Mouse (Mus musculus): Measurements from ENCODE around the gene Mtrf1.
"Not testable (repeated sequence)": the region's sequence is repeated elsewhere in the genome, so short reads cannot be mapped to it uniquely, and the experiment has no call there.

The Mtrf1 gene

GRCm38 (mm10) chr14:79445055-79445620, 47.6 kb downstream of the Mtrf1 start:
- DNase-seq (ENCODE audit: low spot score) = peak; percentile 26

GRCm38 (mm10) chr14:79451681-79452590, 54.4 kb downstream of the Mtrf1 start, which contains the start of gene Kbtbd6:
TSS of gene Kbtbd6 (plus strand) at chr14:79451835.
- peak; percentile 46 for DNase-seq (ENCODE audit: low spot score)

- DNase-seq (ENCODE audit: low spot score) = not testable (repeated sequence)
Observed at GRCm38 (mm10) chr14:79452591-79452934, 55.0 kb downstream of the Mtrf1 start.

GRCm38 (mm10) chr14:79460401-79460800, 62.8 kb downstream of the Mtrf1 start:
- DNase-seq (ENCODE audit: low spot score) = no peak

- DNase-seq (ENCODE audit: low spot score) = no peak
Observed at GRCm38 (mm10) chr14:79460988-79461387, 63.4 kb downstream of the Mtrf1 start.

- no peak for DNase-seq (ENCODE audit: low spot score)
Observed at GRCm38 (mm10) chr14:79465623-79466022, 68.1 kb downstream of the Mtrf1 start.

- DNase-seq (ENCODE audit: low spot score) = peak; percentile 64
Observed at GRCm38 (mm10) chr14:79467621-79468020, 70.0 kb downstream of the Mtrf1 start.
